Mouse (Mus musculus) midbrain, embryonic 13.5 days (tissue): ENCODE measurements at regions not wholly inside any gene's neighbourhood (a gene's known extent, or its start where the extent isn't known, plus 50 kb on each side); places are given as distances from the start of the nearest gene placed in this dataset.

Experiments used
- ATAC-seq: fragments of 200-750 bp; cut with Nextera tagmentation; 2 replicates; pipeline ENCODE4 v1.8.0; 2017; ENCODE audit warnings: mild to moderate bottlenecking, moderate TSS enrichment, moderate library complexity
- H3K27ac ChIP-seq: fragments of 300-500 bp; sonication (generic); 2 replicates; pipeline ENCODE4 v1.5.1; 2015; ENCODE audit warnings: inconsistent platforms, mild to moderate bottlenecking, moderate library complexity
- H3K27me3 ChIP-seq: fragments of 300-500 bp; sonication (generic); 2 replicates; pipeline ENCODE4 v1.6.1; 2015; ENCODE audit warnings: mild to moderate bottlenecking, inconsistent platforms
- H3K36me3 ChIP-seq: fragments of 300-500 bp; sonication (generic); 2 replicates; pipeline ENCODE4 v1.6.1; 2015; ENCODE audit warnings: mild to moderate bottlenecking, inconsistent platforms
- H3K4me1 ChIP-seq: fragments of 300-500 bp; sonication (generic); replicated peaks from 2 replicates; pipeline ENCODE4 v1.6.1; 2015; ENCODE audit warnings: inconsistent platforms
- H3K4me2 ChIP-seq: fragments of 300-500 bp; sonication (generic); replicated peaks from 2 replicates; pipeline ENCODE4 v1.6.1; 2015; ENCODE audit warnings: moderate library complexity, mild to moderate bottlenecking, inconsistent platforms
- H3K4me3 ChIP-seq: fragments of 300-500 bp; sonication (generic); replicated peaks from 2 replicates; pipeline ENCODE4 v1.5.1; 2015; ENCODE audit warnings: mild to moderate bottlenecking, inconsistent platforms
- H3K9ac ChIP-seq: fragments of 300-500 bp; sonication (generic); replicated peaks from 2 replicates; pipeline ENCODE4 v1.6.1; 2015; ENCODE audit warnings: mild to moderate bottlenecking, inconsistent platforms
- H3K9me3 ChIP-seq: fragments of 300-500 bp; sonication (generic); 2 replicates; pipeline ENCODE4 v1.6.1; 2016; ENCODE audit warnings: mild to moderate bottlenecking, inconsistent platforms
- WGBS: fragments of 180-500 bp; shearing (Covaris S2); methylation state at CpG from one replicate; pipeline ENCODE4 v1.1.7; 2015; 5-methylcytosine and 5-hydroxymethylcytosine counted together

DNA sequence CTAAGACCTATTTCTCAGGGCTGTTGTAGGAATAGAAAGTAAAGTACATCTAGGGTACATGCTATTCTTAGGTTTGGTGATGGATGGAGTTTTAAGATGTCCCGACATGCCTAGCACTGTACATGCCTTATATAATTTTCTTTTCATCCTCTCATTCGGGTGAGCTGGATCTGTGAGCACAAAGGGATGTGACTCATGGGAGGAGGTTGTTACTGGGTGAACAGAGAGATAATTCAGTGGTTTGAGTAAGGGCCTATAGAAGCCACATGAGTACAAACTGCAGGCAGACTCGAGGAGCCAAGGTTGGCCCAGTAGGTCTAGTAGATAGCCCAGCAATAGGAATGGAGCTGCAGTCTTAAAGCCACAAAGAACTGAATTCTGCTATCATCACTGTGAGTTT is 76.5 kb upstream of the Tnfaip3 start:
- Histone ChIP-seq H3K4me1 (no peaks in the 10 kb centered on the region), H3K4me3 (no peak overlapping the region), H3K36me3 (no peaks in the 10 kb centered on the region), H3K9me3 (no peaks in the 10 kb centered on the region), H3K27me3 (no peaks in the 10 kb centered on the region), H3K27ac (no peak overlapping the region), H3K9ac (no peak overlapping the region), H3K4me2 (no peak overlapping the region)
- 93% methylated on average over 3 of the region's 3 CpGs for WGBS
- ATAC-seq = no peak

GRCm38 (mm10) chr10:19091110-19091509 is 75.7 kb upstream of the Tnfaip3 start:
- Histone ChIP-seq H3K9me3 (no peaks in the 10 kb centered on the region), H3K36me3 (no peaks in the 10 kb centered on the region), H3K27ac (no peak overlapping the region), H3K9ac (no peak overlapping the region), H3K27me3 (no peaks in the 10 kb centered on the region), H3K4me3 (no peak overlapping the region), H3K4me2 (no peak overlapping the region), H3K4me1 (no peaks in the 10 kb centered on the region)
- WGBS = 21% methylated on average over 3 of the region's 3 CpGs
- no peak for ATAC-seq

DNA sequence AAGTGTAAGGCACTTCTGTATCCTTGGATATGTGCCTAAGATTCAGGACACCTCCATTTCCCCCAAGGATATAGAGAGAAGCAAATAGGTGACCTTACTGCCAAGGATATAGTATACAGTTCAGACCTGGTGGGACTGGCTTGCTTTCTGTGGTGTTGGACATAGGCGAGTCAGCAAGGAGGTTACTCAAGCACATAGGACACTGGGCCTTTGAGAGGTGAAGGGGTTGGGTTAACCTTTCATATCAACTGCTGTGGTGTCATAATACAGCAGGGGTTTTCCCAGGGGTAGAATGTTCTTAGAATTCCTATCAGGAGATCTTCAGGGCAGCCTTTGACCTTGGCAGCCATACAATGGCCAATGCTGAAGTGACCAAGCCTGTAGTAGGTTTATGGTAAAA is 71.5 kb upstream of the Tnfaip3 start:
- no peaks in the 10 kb centered on the region for H3K4me1 ChIP-seq
- ATAC-seq = no peak
- H3K9ac ChIP-seq = no peak overlapping the region
- 93% methylated on average over 1 of the region's 1 CpGs for WGBS
- H3K4me3 ChIP-seq = no peak overlapping the region
- no peaks in the 10 kb centered on the region for H3K36me3 ChIP-seq
- H3K4me2 ChIP-seq = no peak overlapping the region
- H3K9me3 ChIP-seq = no peaks in the 10 kb centered on the region
- no peaks in the 10 kb centered on the region for H3K27me3 ChIP-seq
- no peak overlapping the region for H3K27ac ChIP-seq

DNA sequence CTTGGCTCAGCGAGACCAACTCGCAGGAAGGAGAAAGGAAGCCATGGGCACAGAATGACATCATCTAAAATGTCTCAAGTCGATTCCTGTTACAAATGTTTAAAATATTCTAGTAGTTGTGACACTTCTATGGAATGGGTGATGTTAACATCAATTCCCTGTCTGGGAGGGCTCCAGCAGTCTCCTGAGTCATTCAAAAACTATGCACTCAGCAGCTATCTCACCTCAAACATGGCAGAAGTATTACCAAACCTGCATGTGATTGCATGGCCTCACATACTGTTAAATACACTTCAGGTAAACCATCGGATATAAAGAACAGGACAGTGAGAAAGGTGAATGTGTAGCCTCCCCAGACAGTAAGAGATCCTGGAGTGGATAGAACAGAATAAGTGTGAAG is 66.7 kb upstream of the Tnfaip3 start:
- H3K9ac ChIP-seq = no peak overlapping the region
- H3K4me3 ChIP-seq = no peak overlapping the region
- H3K4me1 ChIP-seq = no peaks in the 10 kb centered on the region
- H3K27ac ChIP-seq = no peak overlapping the region
- no peak for ATAC-seq
- H3K4me2 ChIP-seq = no peak overlapping the region
- H3K27me3 ChIP-seq = no peaks in the 10 kb centered on the region
- 88% methylated on average over 4 of the region's 4 CpGs for WGBS
- no peaks in the 10 kb centered on the region for H3K9me3 ChIP-seq
- no peaks in the 10 kb centered on the region for H3K36me3 ChIP-seq

DNA sequence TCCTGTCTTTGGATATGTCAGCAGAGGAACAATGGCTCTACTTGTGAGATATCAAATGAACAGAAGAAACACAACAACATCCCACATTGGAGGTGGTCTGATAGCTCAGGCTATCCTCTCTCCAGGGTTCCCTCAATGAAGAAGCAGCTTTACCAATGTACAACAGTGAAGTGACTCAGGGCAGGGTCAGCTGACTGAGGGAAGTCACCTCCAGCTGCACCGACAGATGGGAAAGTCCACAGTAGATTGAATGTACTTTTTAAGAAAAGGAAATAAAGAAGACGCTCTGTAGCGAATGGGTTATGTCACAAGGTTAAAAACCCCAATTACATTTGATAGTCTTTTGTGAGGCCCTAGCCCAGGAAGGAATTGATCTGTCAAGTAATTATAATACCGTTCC is 62.6 kb upstream of the Tnfaip3 start:
- ATAC-seq = no peak
- Histone ChIP-seq H3K4me3 (no peak overlapping the region), H3K9ac (no peak overlapping the region), H3K27me3 (no peaks in the 10 kb centered on the region), H3K9me3 (no peaks in the 10 kb centered on the region), H3K27ac (no peak overlapping the region), H3K4me1 (no peaks in the 10 kb centered on the region), H3K36me3 (no peaks in the 10 kb centered on the region), H3K4me2 (no peak overlapping the region)
- 78% methylated on average over 4 of the region's 4 CpGs for WGBS

DNA sequence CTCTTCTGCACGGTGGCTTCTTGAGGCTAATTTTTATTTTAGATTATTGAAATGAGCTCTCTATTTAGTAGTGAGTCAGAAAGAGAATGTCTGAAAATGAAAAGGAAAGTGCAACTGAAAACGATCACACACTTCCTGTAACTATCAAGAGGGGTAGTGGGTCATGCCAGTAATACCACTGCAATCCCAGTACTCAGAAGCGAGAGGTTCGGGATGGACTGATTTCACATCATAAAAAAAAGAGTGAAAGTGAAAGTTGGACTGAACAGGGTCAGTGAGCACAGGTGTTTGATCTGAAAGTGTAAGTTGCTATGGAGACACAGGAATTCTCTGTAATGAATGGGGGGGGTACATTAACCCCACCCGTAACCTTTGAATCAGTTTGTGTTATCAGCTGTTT is 52.9 kb upstream of the Tnfaip3 start:
- ATAC-seq = no peak
- WGBS = 91% methylated on average over 5 of the region's 5 CpGs
- Histone ChIP-seq H3K9ac (no peak overlapping the region), H3K4me2 (no peak overlapping the region), H3K4me1 (no peaks in the 10 kb centered on the region), H3K36me3 (no peaks in the 10 kb centered on the region), H3K27ac (no peak overlapping the region), H3K27me3 (no peaks in the 10 kb centered on the region), H3K4me3 (no peak overlapping the region), H3K9me3 (no peaks in the 10 kb centered on the region)

GRCm38 (mm10) chr10:19067623-19068022 is 52.2 kb upstream of the Tnfaip3 start:
- H3K9ac ChIP-seq = no peak overlapping the region
- no peak overlapping the region for H3K27ac ChIP-seq
- no peaks in the 10 kb centered on the region for H3K27me3 ChIP-seq
- WGBS = 86% methylated on average over 3 of the region's 3 CpGs
- H3K9me3 ChIP-seq = no peaks in the 10 kb centered on the region
- H3K4me1 ChIP-seq = no peaks in the 10 kb centered on the region
- H3K36me3 ChIP-seq = no peaks in the 10 kb centered on the region
- ATAC-seq = no peak
- H3K4me3 ChIP-seq = no peak overlapping the region
- no peak overlapping the region for H3K4me2 ChIP-seq

GRCm38 (mm10) chr10:19066821-19067350 is 51.4 kb upstream of the Tnfaip3 start:
- ATAC-seq = no peak
- Histone ChIP-seq H3K27me3 (no peaks in the 10 kb centered on the region), H3K27ac (no peak overlapping the region), H3K36me3 (no peaks in the 10 kb centered on the region), H3K9ac (no peak overlapping the region), H3K4me3 (no peak overlapping the region), H3K9me3 (no peaks in the 10 kb centered on the region), H3K4me2 (no peak overlapping the region), H3K4me1 (no peaks in the 10 kb centered on the region)
- 94% methylated on average over 5 of the region's 5 CpGs for WGBS
